ENCODE assay signal across 8 mouse cellular contexts in the genomic region with DNA sequence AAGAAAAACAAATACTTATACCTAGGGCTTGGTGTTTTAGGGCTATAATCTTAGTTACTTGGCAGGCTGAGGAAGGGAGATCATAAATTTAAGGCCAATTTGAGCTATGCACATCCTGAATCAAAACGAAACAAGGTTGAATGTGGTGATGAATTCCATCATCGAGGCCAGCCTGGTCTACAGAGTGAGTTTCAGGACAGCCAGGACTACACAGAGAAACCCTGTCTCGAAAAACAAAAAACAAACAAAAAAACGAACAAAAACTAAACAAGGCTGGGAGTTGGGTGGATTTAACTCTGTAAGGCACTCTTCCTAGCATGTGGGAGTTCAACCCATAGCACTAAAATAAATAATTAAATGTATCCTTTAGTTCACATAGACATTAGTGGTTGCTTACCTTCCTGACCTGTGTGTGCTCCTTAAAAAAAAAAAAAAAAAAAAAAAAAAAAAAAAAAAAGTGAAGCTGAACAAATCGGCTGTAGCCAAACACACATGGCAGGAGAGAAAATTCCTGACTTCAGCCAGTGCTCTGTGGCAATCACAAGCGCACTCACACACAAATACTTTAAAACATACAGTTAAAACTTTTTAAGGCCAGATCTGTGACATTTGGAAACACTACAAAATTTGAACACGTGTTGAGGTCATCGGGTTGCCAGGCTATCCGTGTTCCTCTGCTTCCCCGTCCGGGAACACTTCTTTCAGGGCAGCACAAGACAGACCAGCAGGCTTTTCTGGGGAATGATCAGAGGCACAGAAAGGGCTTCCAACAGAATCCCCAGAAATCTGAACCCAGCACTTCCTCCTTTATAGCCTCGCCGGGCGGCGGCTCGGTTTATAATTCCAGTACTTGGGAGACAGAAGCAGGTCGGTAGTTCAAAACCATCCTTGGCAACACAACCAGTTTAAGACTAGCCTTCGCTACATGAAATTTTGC. TPM values are rescaled to one million over a fixed set of nuclear protein-coding genes. Genes with fewer than 3 reads are reported as not detected.
DNase-seq lines count a peak whose midpoint lies in the region; ATAC-seq and TF ChIP-seq lines count a peak whose summit lies in the region.

No protein-coding gene starts in this region.

- no peaks in the 10 kb centered on the region for H3K27me3 ChIP-seq in heart, embryonic 15.5 days
- no peaks in the 10 kb centered on the region for H3K27me3 ChIP-seq in G1E (ENCODE audit: insufficient read depth, low read length)
- H3K27me3 ChIP-seq in forebrain, embryonic 14.5 days (replicated peaks; ENCODE audit: control insufficient read depth, insufficient read depth, low read length), result no peaks in the 10 kb centered on the region
- no peaks in the 10 kb centered on the region for H3K27me3 ChIP-seq in liver, embryonic 16.5 days (ENCODE audit: control insufficient read depth, insufficient read depth, low read depth, low read length)

- peaks cover 25% of the 10 kb centered on the region for H3K36me3 ChIP-seq in heart, embryonic 15.5 days
- peaks cover 48% of the 10 kb centered on the region for H3K36me3 ChIP-seq in G1E (replicated peaks)
- H3K36me3 ChIP-seq in forebrain, embryonic 14.5 days (ENCODE audit: control insufficient read depth, insufficient read depth, low read length), result peaks cover 32% of the 10 kb centered on the region
- H3K36me3 ChIP-seq in liver, embryonic 16.5 days (ENCODE audit: control insufficient read depth, insufficient read depth), result peaks cover 32% of the 10 kb centered on the region

- peak overlapping the region; percentile 77 for H3K4me3 ChIP-seq in heart, embryonic 15.5 days
- peak overlapping the region; percentile 87 for H3K4me3 ChIP-seq in G1E (ENCODE audit: low read depth, low read length)
- H3K4me3 ChIP-seq in forebrain, embryonic 14.5 days (ENCODE audit: low read depth, low read length), result peak overlapping the region; percentile 58
- H3K4me3 ChIP-seq in liver, embryonic 16.5 days (ENCODE audit: low read depth, low read length), result peak overlapping the region; percentile 83

- no peak for TF ChIP-seq CTCF in G1E (IDR thresholded peaks at IDR 0.05; ENCODE audit: low read depth, low read length)

- peak overlapping the region; percentile 78 for H3K9ac ChIP-seq in heart, embryonic 15.5 days
- peak overlapping the region; percentile 95 for H3K9ac ChIP-seq in forebrain, embryonic 14.5 days (ENCODE audit: low read length)
- H3K9ac ChIP-seq in liver, embryonic 16.5 days (ENCODE audit: low read depth, low read length), result peak overlapping the region; percentile 83

- H3K9me3 ChIP-seq in heart, embryonic 15.5 days (replicated peaks), result no peaks in the 10 kb centered on the region
- no peaks in the 10 kb centered on the region for H3K9me3 ChIP-seq in G1E (replicated peaks)
- H3K9me3 ChIP-seq in forebrain, embryonic 14.5 days (replicated peaks; ENCODE audit: control insufficient read depth, low read length), result no peaks in the 10 kb centered on the region
- no peaks in the 10 kb centered on the region for H3K9me3 ChIP-seq in liver, embryonic 16.5 days (replicated peaks; ENCODE audit: control insufficient read depth, low read length)

- no peak for ATAC-seq in heart, embryonic 15.5 days (replicated peaks; ENCODE audit: insufficient number of reproducible peaks, insufficient read depth, low FRiP score, low read depth)
- ATAC-seq in G1E (ENCODE audit: extremely low read depth, insufficient number of reproducible peaks, low FRiP score, poor library complexity, severe bottlenecking), result no peak
- no peak; the same call in 1 of the 2 replicates for ATAC-seq in forebrain, embryonic 14.5 days
- 0 out of 2 replicates have a peak, but pooled peaks have one; percentile 1 for ATAC-seq in liver, embryonic 16.5 days (ENCODE audit: low read depth)
- no peak for ATAC-seq in inflammation-experienced regulatory T-cells, adult 6 months

- DNase-seq in heart, adult 11 months, result no peak
- no peak for DNase-seq in G1E (ENCODE audit: low spot score)
- DNase-seq in forebrain, embryonic 14.5 days (ENCODE audit: low spot score), result no peak
- DNase-seq in cerebellum, adult 8-10 months, result no peak
- no peak for DNase-seq in ovary, postnatal 14 days (ENCODE audit: low spot score)

- H3K27ac ChIP-seq in heart, embryonic 15.5 days, result peak overlapping the region; percentile 99
- H3K27ac ChIP-seq in forebrain, embryonic 14.5 days (ENCODE audit: low read depth, low read length), result peak overlapping the region; percentile 92
- peak overlapping the region; percentile 97 for H3K27ac ChIP-seq in liver, embryonic 16.5 days (ENCODE audit: low read length)

- peaks cover 37% of the 10 kb centered on the region for H3K4me1 ChIP-seq in heart, embryonic 15.5 days (replicated peaks)
- peaks cover 51% of the 10 kb centered on the region for H3K4me1 ChIP-seq in G1E (ENCODE audit: insufficient read depth, low read depth, low read length)
- peaks cover 19% of the 10 kb centered on the region for H3K4me1 ChIP-seq in forebrain, embryonic 14.5 days (ENCODE audit: control insufficient read depth, insufficient read depth, low read length)
- peaks cover 32% of the 10 kb centered on the region for H3K4me1 ChIP-seq in liver, embryonic 16.5 days (ENCODE audit: control insufficient read depth, low read depth, low read length)

- peak overlapping the region; percentile 80 for H3K4me2 ChIP-seq in heart, embryonic 15.5 days
- H3K4me2 ChIP-seq in forebrain, embryonic 14.5 days (ENCODE audit: low read length), result peak overlapping the region; percentile 90
- H3K4me2 ChIP-seq in liver, embryonic 16.5 days (ENCODE audit: low read depth, low read length), result peak overlapping the region; percentile 74

- 8% methylated on average over 18 of the region's 18 CpGs for WGBS in heart, embryonic 15.5 days
- WGBS in forebrain, embryonic 14.5 days, result 13% methylated on average over 18 of the region's 18 CpGs
- 5% methylated on average over 18 of the region's 18 CpGs for WGBS in liver, embryonic 16.5 days (ENCODE audit: insufficient replicate concordance)

RNA-seq across cellular contexts. Expression of a gene that starts 0.9 kb away (rescaled TPM):
- polyA plus RNA-seq in heart, embryonic 15.5 days (2015; fragmentation: Nextera tagmentation; extraction: Ambion mirVana), result 338 and 387 TPM in 2 replicates
- total RNA-seq in G1E (2014; fragmentation: Nextera tagmentation) (2,186 and 2,188 TPM in 2 replicates), G1E (2017) (1,964 and 2,298 TPM in 2 replicates)
- 2,955 and 7,700 TPM in 2 replicates for polyA plus RNA-seq in G1E (2012)
- 553 and 718 TPM in 2 replicates for polyA plus RNA-seq in forebrain, embryonic 14.5 days (2014; fragmentation: Nextera tagmentation; extraction: Ambion mirVana)
- polyA plus RNA-seq in liver, embryonic 16.5 days (2015; fragmentation: Nextera tagmentation; extraction: Ambion mirVana), result 395 and 402 TPM in 2 replicates
- polyA plus RNA-seq in inflammation-experienced regulatory T-cells, adult 6 months (2017; shearing (Covaris generic)), result 1,000 to 10,000 TPM; 1,163 to 1,603 (median 1,351) TPM

RNA-seq across cellular contexts. Expression of a gene that starts 17.9 kb away (rescaled TPM):
- 4.3 TPM in 2 replicates for polyA plus RNA-seq in heart, embryonic 15.5 days (2015; fragmentation: Nextera tagmentation; extraction: Ambion mirVana)
- total RNA-seq in G1E (2014; fragmentation: Nextera tagmentation) (13.8 and 20.2 TPM in 2 replicates), G1E (2017) (55.5 and 56.5 TPM in 2 replicates)
- polyA plus RNA-seq in G1E (2012), result 50.4 and 56.6 TPM in 2 replicates
- 3.2 and 4.0 TPM in 2 replicates for polyA plus RNA-seq in forebrain, embryonic 14.5 days (2014; fragmentation: Nextera tagmentation; extraction: Ambion mirVana)
- polyA plus RNA-seq in liver, embryonic 16.5 days (2015; fragmentation: Nextera tagmentation; extraction: Ambion mirVana), result 1.6 and 1.8 TPM in 2 replicates
- 1 to 10 TPM; 2.5 to 4.6 (median 3.3) TPM for polyA plus RNA-seq in inflammation-experienced regulatory T-cells, adult 6 months (2017; shearing (Covaris generic))

RNA-seq across cellular contexts. Expression of a gene that starts 26.7 kb away (rescaled TPM):
- 0.75 and 0.84 TPM in 2 replicates for polyA plus RNA-seq in heart, embryonic 15.5 days (2015; fragmentation: Nextera tagmentation; extraction: Ambion mirVana)
- total RNA-seq in G1E (2014; fragmentation: Nextera tagmentation) (1.2 and 4.0 TPM in 2 replicates), G1E (2017) (2.3 and 3.0 TPM in 2 replicates)
- 0.59 and 0.67 TPM in 2 replicates for polyA plus RNA-seq in G1E (2012)
- polyA plus RNA-seq in forebrain, embryonic 14.5 days (2014; fragmentation: Nextera tagmentation; extraction: Ambion mirVana), result 0.61 and 1.3 TPM in 2 replicates
- polyA plus RNA-seq in liver, embryonic 16.5 days (2015; fragmentation: Nextera tagmentation; extraction: Ambion mirVana), result 0.11 and 0.14 TPM in 2 replicates
- polyA plus RNA-seq in inflammation-experienced regulatory T-cells, adult 6 months (2017; shearing (Covaris generic)), result 1 to 10 TPM in 2 of 3 experiments, under 1 TPM in 1; 0.58 to 2.1 (median 1.1) TPM

RNA-seq across cellular contexts. Expression of a gene that starts 27.2 kb away (rescaled TPM):
- 3.2 and 3.7 TPM in 2 replicates for polyA plus RNA-seq in heart, embryonic 15.5 days (2015; fragmentation: Nextera tagmentation; extraction: Ambion mirVana)
- total RNA-seq in G1E (2014; fragmentation: Nextera tagmentation) (22.1 and 22.5 TPM in 2 replicates), G1E (2017) (15.3 and 16.3 TPM in 2 replicates)
- 47.2 and 49.5 TPM in 2 replicates for polyA plus RNA-seq in G1E (2012)
- polyA plus RNA-seq in forebrain, embryonic 14.5 days (2014; fragmentation: Nextera tagmentation; extraction: Ambion mirVana), result 3.5 and 3.6 TPM in 2 replicates
- 0.22 and 0.40 TPM in 2 replicates for polyA plus RNA-seq in liver, embryonic 16.5 days (2015; fragmentation: Nextera tagmentation; extraction: Ambion mirVana)
- 1 to 10 TPM; 1.3 to 2.8 (median 2.5) TPM for polyA plus RNA-seq in inflammation-experienced regulatory T-cells, adult 6 months (2017; shearing (Covaris generic))
